Mouse (Mus musculus): ENCODE data around the gene Serinc2. TPM values are rescaled to one million over a fixed set of nuclear protein-coding genes. Genes with fewer than 3 reads are reported as not detected.

Gene Serinc2
- 36.8 and 39.9 TPM in 2 replicates for polyA plus RNA-seq (2012; rRNA removed)

GRCm38 (mm10) chr4:130279105-130279504, at the start of gene Serinc2:
Gene Serinc2, minus strand, starts transcription at chr4:130279205.

GRCm38 (mm10) chr4:130308231-130309081, 29.5 kb upstream of the Serinc2 start, which contains the start of the genes Fabp3 and Gm10570:
Gene Fabp3, plus strand, starts transcription at chr4:130308595.
Gene Gm10570, minus strand, starts transcription at chr4:130308674.

GRCm38 (mm10) chr4:130222179-130222578, 56.8 kb downstream of the Serinc2 start, which contains the start of gene Gm853:
Gene Gm853, minus strand, starts transcription at chr4:130222401.

Other genes with a start within 250 kb of the Serinc2 start
- 22.3 and 41.6 TPM in 2 replicates for gene Col16a1, start 231.4 kb downstream of the Serinc2 start, polyA plus RNA-seq (2012; rRNA removed)
- gene Pef1, start 176.6 kb downstream of the Serinc2 start, polyA plus RNA-seq (2012; rRNA removed) = 53.3 and 56.2 TPM in 2 replicates
- 6.9 and 8.1 TPM in 2 replicates for gene Hcrtr1, start 139.8 kb downstream of the Serinc2 start, polyA plus RNA-seq (2012; rRNA removed)
- 7.3 and 7.5 TPM in 2 replicates for gene Tinagl1, start 104.1 kb downstream of the Serinc2 start, polyA plus RNA-seq (2012; rRNA removed)
- gene Gm853, start 56.8 kb downstream of the Serinc2 start, polyA plus RNA-seq (2012; rRNA removed) = 0.06 and 0.29 TPM in 2 replicates
- gene Fabp3, start 29.4 kb upstream of the Serinc2 start, polyA plus RNA-seq (2012; rRNA removed) = 236 and 273 TPM in 2 replicates
- gene Gm10570, start 29.5 kb upstream of the Serinc2 start, polyA plus RNA-seq (2012; rRNA removed) = 0.34 and 0.99 TPM in 2 replicates
- gene Zcchc17, start 80.7 kb upstream of the Serinc2 start, polyA plus RNA-seq (2012; rRNA removed) = 45.7 and 48.3 TPM in 2 replicates
- gene Snrnp40, start 80.9 kb upstream of the Serinc2 start, polyA plus RNA-seq (2012; rRNA removed) = 72.4 and 73.4 TPM in 2 replicates

All from central nervous system, embryonic 18 days (tissue).